Mouse (Mus musculus): ENCODE data around the gene Hcn4.

DNA sequence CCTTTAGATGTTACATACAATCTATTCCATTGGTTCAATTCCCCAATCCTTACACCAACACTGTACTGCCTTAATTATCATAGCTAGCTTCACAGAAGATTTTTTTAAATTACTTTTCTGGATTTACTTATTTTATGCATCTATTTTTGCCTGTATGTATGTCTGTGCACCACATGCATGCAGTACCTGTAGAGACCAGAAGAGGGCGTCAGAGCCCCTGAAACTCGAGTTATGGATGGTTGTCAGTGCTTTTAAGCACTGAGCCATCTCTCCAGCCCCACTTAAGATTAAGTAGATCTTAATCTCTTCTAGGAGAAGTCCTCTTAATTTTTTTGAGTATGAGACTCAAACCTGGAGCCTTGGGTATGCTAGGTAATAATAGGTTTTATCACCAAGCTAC lies 47.8 kb upstream of the Hcn4 start:
- TF ChIP-seq EP300 (IDR thresholded peaks at IDR 0.05; ENCODE audit: low read depth): no peak
- TF ChIP-seq CTCF (IDR thresholded peaks at IDR 0.05; ENCODE audit: low read depth): peak; percentile 32
